Mouse (Mus musculus): ENCODE measurements around the gene Psmb3.

DNA sequence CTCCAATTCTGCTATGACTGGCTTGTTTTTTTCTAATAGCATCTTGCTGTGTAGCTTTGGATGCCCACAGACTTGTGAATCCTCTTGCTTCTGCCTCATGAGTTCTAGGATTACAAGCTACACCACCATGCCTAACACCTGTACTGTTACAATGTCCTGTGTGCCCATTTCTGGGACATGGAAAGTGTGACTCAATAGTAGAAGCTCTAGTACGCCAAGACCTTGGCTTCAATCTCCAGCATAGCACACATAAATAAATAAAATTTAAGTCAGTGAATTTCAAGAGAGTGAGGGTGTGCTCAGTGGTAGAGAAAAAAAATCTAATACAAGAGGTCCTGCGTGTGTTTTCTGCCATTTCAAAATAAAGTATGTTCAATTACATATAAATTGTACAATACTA is 49.0 kb upstream of the Psmb3 start:
- TF ChIP-seq CTCF (IDR thresholded peaks at IDR 0.05) = no peak
- no peak for TF ChIP-seq EP300 (IDR thresholded peaks at IDR 0.05; ENCODE audit: insufficient read depth, low read depth, low read length)
